Mouse (Mus musculus): ENCODE results near the gene Flvcr2. TPM values are rescaled to one million over a fixed set of nuclear protein-coding genes. Genes with fewer than 3 reads are reported as not detected.
A peak's percentile ranks its signal among the peaks of the same experiment; 100 is the strongest.

The Flvcr2 gene
- polyA plus RNA-seq, 1 experiment from 2014 or later = 4.3 TPM

DNA sequence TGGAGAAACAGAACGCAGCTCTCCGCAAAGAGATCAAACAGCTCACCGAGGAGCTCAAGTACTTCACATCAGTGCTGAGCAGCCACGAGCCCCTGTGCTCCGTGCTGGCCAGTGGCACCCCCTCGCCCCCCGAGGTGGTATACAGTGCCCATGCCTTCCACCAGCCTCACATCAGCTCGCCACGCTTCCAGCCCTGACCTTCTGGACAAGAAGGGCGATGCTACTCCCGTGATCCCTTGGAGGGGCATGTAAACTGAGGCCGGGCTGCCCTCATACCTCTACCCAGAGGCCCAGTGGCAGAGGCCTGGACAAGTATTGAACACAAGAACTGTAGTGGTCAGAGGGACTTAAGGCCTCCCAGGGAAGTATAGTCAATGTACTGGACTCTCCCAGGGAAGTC, 37.8 kb upstream of the Flvcr2 start:
- peaks cover 34% of the 10 kb centered on the region for H3K27me3 ChIP-seq
- H3K36me3 ChIP-seq = no peaks in the 10 kb centered on the region
- no peaks in the 10 kb centered on the region for H3K9me3 ChIP-seq
- no peak for ATAC-seq (ENCODE audit: low read depth)
- no peak overlapping the region for H3K4me3 ChIP-seq
- H3K27ac ChIP-seq (replicated peaks) = no peak overlapping the region
- H3K4me1 ChIP-seq (replicated peaks) = peaks cover 13% of the 10 kb centered on the region
- WGBS = 85% methylated on average over 12 of the region's 12 CpGs
- no peak overlapping the region for H3K9ac ChIP-seq
- no peak overlapping the region for H3K4me2 ChIP-seq

DNA sequence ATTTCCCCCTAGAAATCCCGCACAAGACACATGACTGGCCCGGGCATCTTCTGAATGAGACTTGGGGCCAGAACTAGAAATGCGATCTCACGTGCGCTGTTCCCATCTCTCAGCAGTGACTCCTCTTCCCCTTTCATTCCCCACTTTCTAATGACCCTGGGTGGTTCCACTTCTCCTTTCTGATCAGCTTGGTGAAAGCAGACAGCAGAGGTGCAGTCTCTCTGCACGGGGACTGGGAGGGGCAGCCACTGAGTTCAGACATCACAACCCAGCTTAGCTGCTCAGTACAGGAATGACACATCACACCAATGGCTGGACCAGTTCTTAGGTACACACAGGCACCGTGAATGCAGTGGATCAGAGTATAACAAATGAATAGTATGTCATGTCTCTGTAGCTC, 35.6 kb upstream of the Flvcr2 start:
- 78% methylated on average over 7 of the region's 7 CpGs for WGBS
- H3K9ac ChIP-seq = no peak overlapping the region
- no peak overlapping the region for H3K4me2 ChIP-seq
- no peak for ATAC-seq (ENCODE audit: low read depth)
- H3K4me3 ChIP-seq = no peak overlapping the region
- peaks cover 19% of the 10 kb centered on the region for H3K27me3 ChIP-seq
- no peaks in the 10 kb centered on the region for H3K36me3 ChIP-seq
- H3K4me1 ChIP-seq (replicated peaks) = peaks cover 5% of the 10 kb centered on the region
- H3K27ac ChIP-seq (replicated peaks) = no peak overlapping the region
- no peaks in the 10 kb centered on the region for H3K9me3 ChIP-seq

DNA sequence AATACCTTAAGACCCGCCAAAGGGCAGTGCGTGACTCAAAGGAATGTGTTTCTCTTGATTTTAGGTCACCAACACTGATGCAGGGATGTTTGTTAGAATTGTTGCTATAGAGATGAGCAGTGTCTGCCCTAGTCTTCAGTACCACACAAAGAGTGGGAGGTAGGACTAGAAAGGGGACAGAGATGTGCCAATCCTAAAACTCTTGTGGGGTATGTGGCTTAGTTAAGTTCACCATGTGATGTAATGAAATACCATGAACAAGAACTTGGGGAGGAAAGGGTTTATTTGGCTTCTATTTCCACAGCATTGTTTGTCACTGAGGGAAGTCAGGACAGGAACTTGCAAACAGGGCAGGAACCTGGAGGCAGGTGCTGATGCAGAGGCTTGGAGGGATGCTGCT, 33.8 kb upstream of the Flvcr2 start:
- 89% methylated on average over 2 of the region's 2 CpGs for WGBS
- H3K4me2 ChIP-seq = no peak overlapping the region
- no peak for ATAC-seq (ENCODE audit: low read depth)

DNA sequence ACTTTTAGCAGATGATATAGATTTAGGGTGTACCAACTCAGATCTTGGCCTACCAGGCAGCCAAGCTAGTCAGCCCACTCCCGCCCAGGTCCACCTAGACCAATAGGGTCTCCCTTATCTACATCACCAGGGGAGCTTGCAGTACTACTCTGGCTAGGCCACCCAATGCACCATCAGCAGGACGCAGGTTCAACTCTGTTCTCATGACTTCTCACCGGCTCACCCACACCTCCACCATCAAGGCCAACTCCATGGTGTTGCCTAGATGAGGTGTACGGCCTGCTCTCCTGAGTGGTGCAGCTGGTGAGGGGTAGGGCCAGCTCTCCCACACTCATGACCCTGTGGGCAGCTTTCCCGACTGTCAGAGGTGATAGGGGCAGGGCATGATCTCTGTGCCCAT, 32.2 kb upstream of the Flvcr2 start:
- no peak overlapping the region for H3K27ac ChIP-seq (replicated peaks)
- ATAC-seq (ENCODE audit: low read depth) = no peak
- 95% methylated on average over 5 of the region's 5 CpGs for WGBS

More for the DNA sequence above, 33.8 kb upstream of the Flvcr2 start:
- Histone ChIP-seq H3K4me3 (no peak overlapping the region), H3K9me3 (peaks cover 5% of the 10 kb centered on the region), H3K9ac (no peak overlapping the region), H3K4me1 (replicated peaks) (no peaks in the 10 kb centered on the region), H3K27ac (replicated peaks) (no peak overlapping the region), H3K36me3 (no peaks in the 10 kb centered on the region), H3K27me3 (peaks cover under 1% of the 10 kb centered on the region)

GRCm38 (mm10) chr12:85725306-85725705, 21.0 kb upstream of the Flvcr2 start:
- H3K9ac ChIP-seq = no peak overlapping the region
- H3K27ac ChIP-seq (replicated peaks) = no peak overlapping the region
- H3K36me3 ChIP-seq = no peaks in the 10 kb centered on the region
- H3K4me1 ChIP-seq (replicated peaks) = no peaks in the 10 kb centered on the region; the same call in 1 of the 2 replicates
- no peak overlapping the region for H3K4me2 ChIP-seq
- H3K27me3 ChIP-seq = peaks cover 3% of the 10 kb centered on the region; the same call in 1 of the 2 replicates
- 84% methylated on average over 4 of the region's 4 CpGs for WGBS
- ATAC-seq (ENCODE audit: low read depth) = no peak
- H3K9me3 ChIP-seq = no peaks in the 10 kb centered on the region
- no peak overlapping the region for H3K4me3 ChIP-seq

More for the DNA sequence above, 32.2 kb upstream of the Flvcr2 start:
- no peaks in the 10 kb centered on the region for H3K27me3 ChIP-seq
- H3K4me1 ChIP-seq (replicated peaks) = no peaks in the 10 kb centered on the region
- H3K4me2 ChIP-seq = no peak overlapping the region
- H3K36me3 ChIP-seq = no peaks in the 10 kb centered on the region
- H3K9ac ChIP-seq = no peak overlapping the region
- peaks cover 10% of the 10 kb centered on the region for H3K9me3 ChIP-seq
- no peak overlapping the region for H3K4me3 ChIP-seq

- H3K27me3 ChIP-seq = peaks cover 3% of the 10 kb centered on the region; the same call in 1 of the 2 replicates
- H3K9me3 ChIP-seq = no peaks in the 10 kb centered on the region
- WGBS = 70% methylated on average over 6 of the region's 6 CpGs
- H3K36me3 ChIP-seq = no peaks in the 10 kb centered on the region
- no peaks in the 10 kb centered on the region; the same call in 1 of the 2 replicates for H3K4me1 ChIP-seq (replicated peaks)
- no peak for ATAC-seq (ENCODE audit: low read depth)
- no peak overlapping the region for H3K9ac ChIP-seq
- H3K4me3 ChIP-seq = no peak overlapping the region
- no peak overlapping the region for H3K4me2 ChIP-seq
- H3K27ac ChIP-seq (replicated peaks) = no peak overlapping the region
Measured at GRCm38 (mm10) chr12:85726729-85727397, 19.5 kb upstream of the Flvcr2 start.

- Histone ChIP-seq H3K27ac (replicated peaks) (no peak overlapping the region), H3K4me1 (replicated peaks) (no peaks in the 10 kb centered on the region; the same call in 1 of the 2 replicates), H3K9me3 (no peaks in the 10 kb centered on the region), H3K4me3 (no peak overlapping the region), H3K9ac (no peak overlapping the region), H3K27me3 (no peaks in the 10 kb centered on the region), H3K36me3 (no peaks in the 10 kb centered on the region), H3K4me2 (no peak overlapping the region)
- ATAC-seq (ENCODE audit: low read depth) = no peak
- 83% methylated on average over 7 of the region's 7 CpGs for WGBS
Measured at GRCm38 (mm10) chr12:85728181-85728580, 18.2 kb upstream of the Flvcr2 start.

GRCm38 (mm10) chr12:85729022-85729944, 17.1 kb upstream of the Flvcr2 start:
- WGBS = 37% methylated on average over 17 of the region's 17 CpGs
- Histone ChIP-seq H3K27ac (replicated peaks) (no peak overlapping the region), H3K4me3 (no peak overlapping the region), H3K4me1 (replicated peaks) (no peaks in the 10 kb centered on the region; the same call in 1 of the 2 replicates), H3K27me3 (no peaks in the 10 kb centered on the region), H3K9me3 (no peaks in the 10 kb centered on the region), H3K9ac (no peak overlapping the region), H3K4me2 (no peak overlapping the region), H3K36me3 (no peaks in the 10 kb centered on the region)
- ATAC-seq (ENCODE audit: low read depth) = 0 out of 2 replicates have a peak, but pooled peaks have one; percentile 47

DNA sequence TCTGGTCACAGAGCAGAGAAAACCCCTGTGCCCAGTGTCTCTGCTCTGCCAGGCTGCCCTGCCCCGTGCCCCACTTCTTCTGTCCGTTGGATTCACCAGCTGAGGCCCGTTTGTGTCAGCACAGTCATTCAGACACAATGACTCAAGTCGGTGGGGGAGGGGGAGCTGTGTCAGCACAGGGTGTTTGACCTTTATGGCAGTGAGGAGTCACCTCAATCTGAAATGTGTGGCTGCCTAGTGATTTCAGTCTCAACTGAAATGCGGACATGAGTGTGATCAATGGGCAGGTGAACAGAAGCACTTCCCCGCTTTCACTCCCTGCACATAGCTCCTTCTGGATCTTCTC, 16.4 kb upstream of the Flvcr2 start:
- Histone ChIP-seq H3K27me3 (no peaks in the 10 kb centered on the region), H3K4me3 (no peak overlapping the region), H3K9me3 (no peaks in the 10 kb centered on the region), H3K27ac (replicated peaks) (no peak overlapping the region), H3K4me1 (replicated peaks) (no peaks in the 10 kb centered on the region; the same call in 1 of the 2 replicates), H3K9ac (no peak overlapping the region), H3K36me3 (no peaks in the 10 kb centered on the region), H3K4me2 (no peak overlapping the region)
- 59% methylated on average over 6 of the region's 6 CpGs for WGBS
- no peak for ATAC-seq (ENCODE audit: low read depth)

GRCm38 (mm10) chr12:85736203-85736602, 10.1 kb upstream of the Flvcr2 start:
- H3K4me1 ChIP-seq (replicated peaks) = no peaks in the 10 kb centered on the region
- H3K9me3 ChIP-seq = no peaks in the 10 kb centered on the region
- no peak overlapping the region for H3K4me3 ChIP-seq
- H3K27me3 ChIP-seq = no peaks in the 10 kb centered on the region
- 83% methylated on average over 2 of the region's 2 CpGs for WGBS
- H3K27ac ChIP-seq (replicated peaks) = no peak overlapping the region
- ATAC-seq (ENCODE audit: low read depth) = no peak
- H3K4me2 ChIP-seq = no peak overlapping the region
- no peak overlapping the region for H3K9ac ChIP-seq
- no peaks in the 10 kb centered on the region for H3K36me3 ChIP-seq

DNA sequence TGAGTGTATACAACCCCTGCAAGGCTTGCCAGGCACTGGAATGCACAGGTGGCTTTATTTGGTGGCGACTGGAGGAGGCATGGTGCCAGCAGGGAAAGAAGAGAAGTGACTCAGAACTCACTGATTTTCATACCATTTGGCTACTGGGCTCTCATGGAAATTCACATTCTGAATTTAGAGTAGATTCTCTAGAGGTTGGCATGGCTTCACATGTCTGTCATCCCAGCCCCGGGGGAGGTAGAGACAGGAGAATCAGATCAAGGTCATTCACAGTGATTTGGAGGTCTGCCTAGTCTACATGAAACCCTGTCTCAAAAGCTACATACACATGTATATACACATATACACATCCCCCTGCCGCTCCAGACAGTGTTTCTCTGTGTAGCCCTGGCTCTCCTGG, 9.4 kb upstream of the Flvcr2 start:
- no peak overlapping the region for H3K4me3 ChIP-seq
- H3K36me3 ChIP-seq = no peaks in the 10 kb centered on the region
- H3K27ac ChIP-seq (replicated peaks) = no peak overlapping the region
- WGBS = 94% methylated on average over 3 of the region's 3 CpGs
- no peak for ATAC-seq (ENCODE audit: low read depth)
- no peaks in the 10 kb centered on the region for H3K4me1 ChIP-seq (replicated peaks)
- no peak overlapping the region for H3K4me2 ChIP-seq
- H3K9ac ChIP-seq = no peak overlapping the region
- H3K27me3 ChIP-seq = no peaks in the 10 kb centered on the region
- H3K9me3 ChIP-seq = no peaks in the 10 kb centered on the region

GRCm38 (mm10) chr12:85746696-85747219, 419 bp downstream of the Flvcr2 start:
- H3K36me3 ChIP-seq = no peaks in the 10 kb centered on the region
- WGBS = 23% methylated on average over 21 of the region's 21 CpGs
- peaks cover 16% of the 10 kb centered on the region for H3K4me1 ChIP-seq (replicated peaks)
- no peaks in the 10 kb centered on the region for H3K9me3 ChIP-seq
- H3K27me3 ChIP-seq = peaks cover 24% of the 10 kb centered on the region
- peak overlapping the region; percentile 46 for H3K9ac ChIP-seq
- peak overlapping the region; percentile 81 for H3K4me2 ChIP-seq
- ATAC-seq (ENCODE audit: low read depth) = 0 out of 2 replicates have a peak, but pooled peaks have one; percentile 26
- H3K27ac ChIP-seq (replicated peaks) = no peak overlapping the region
- H3K4me3 ChIP-seq = peak overlapping the region; percentile 41
